Mouse (Mus musculus): ENCODE data around the gene Gm36864. TPM values are rescaled to one million over a fixed set of nuclear protein-coding genes. Genes with fewer than 3 reads are reported as not detected.

The Gm36864 gene
- polyA plus RNA-seq, 1 experiment from 2014 or later = not detected

DNA sequence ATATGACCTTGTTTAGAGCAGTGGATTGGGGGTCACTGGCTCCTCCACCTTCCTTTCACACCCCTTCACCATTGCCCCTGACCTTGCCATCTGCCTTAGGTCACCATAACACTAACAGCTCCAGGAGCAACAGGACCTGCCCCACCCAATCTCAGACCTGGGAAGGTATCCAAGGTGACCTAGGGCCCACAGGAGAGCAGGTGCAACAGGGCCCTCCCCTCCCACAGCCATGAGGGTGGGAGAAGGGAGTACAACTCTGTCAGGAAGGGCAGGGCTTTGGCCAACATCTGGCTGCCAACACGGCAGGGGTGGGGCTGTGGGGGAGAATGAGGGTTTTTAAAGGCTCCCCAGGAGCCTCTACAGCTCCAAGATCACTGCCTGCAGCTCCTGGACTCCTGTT, 10.9 kb upstream of the Gm36864 start, which contains the start of gene Klk1:
Klk1 (plus strand) TSS at position 285 of the 400 bp plus-strand sequence.
- H3K27me3 ChIP-seq (ENCODE audit: control insufficient read depth, insufficient read depth, low read depth, low read length) = no peaks in the 10 kb centered on the region
- ATAC-seq (ENCODE audit: low read depth) = no peak
- H3K4me3 ChIP-seq (ENCODE audit: low read length) = no peak within 1 kb of the TSS
- 29% methylated on average over 1 of the region's 1 CpGs for WGBS
- H3K4me1 ChIP-seq (replicated peaks; ENCODE audit: control insufficient read depth, insufficient read depth, low read length) = no peaks in the 10 kb centered on the region
- H3K9ac ChIP-seq (ENCODE audit: low read length) = no peak within 1 kb of the TSS
- H3K4me2 ChIP-seq (ENCODE audit: low read depth, low read length) = no peak within 1 kb of the TSS
- no peak within 1 kb of the TSS for H3K27ac ChIP-seq (ENCODE audit: low read length)
- H3K9me3 ChIP-seq (ENCODE audit: control insufficient read depth, low read length) = no peaks in the 10 kb centered on the region
- H3K36me3 ChIP-seq (ENCODE audit: control insufficient read depth, insufficient read depth, low read length) = no peaks in the 10 kb centered on the region

DNA sequence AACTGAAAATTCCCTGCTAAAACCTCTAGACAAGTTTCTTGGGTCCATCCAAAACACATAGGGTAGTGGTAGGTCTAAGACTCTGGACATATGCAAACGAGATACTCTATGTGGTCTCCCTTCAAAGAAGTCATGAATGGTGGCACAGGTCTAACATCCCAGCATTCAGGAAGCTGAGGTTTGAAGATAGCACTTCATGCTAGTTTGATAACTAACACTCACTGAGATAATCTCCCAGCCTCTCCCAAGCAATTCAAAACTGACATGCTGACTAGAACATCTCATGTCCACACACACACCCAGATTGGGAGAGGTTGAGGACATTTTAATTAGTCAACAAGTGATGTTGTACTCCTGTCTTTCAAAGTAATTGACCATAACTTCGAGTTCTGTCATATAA, 3.9 kb downstream of the Gm36864 start:
- Histone ChIP-seq H3K9ac (ENCODE audit: low read length) (no peak overlapping the region), H3K27ac (ENCODE audit: low read length) (no peak overlapping the region), H3K36me3 (ENCODE audit: control insufficient read depth, insufficient read depth, low read length) (no peaks in the 10 kb centered on the region), H3K4me3 (ENCODE audit: low read length) (no peak overlapping the region), H3K9me3 (ENCODE audit: control insufficient read depth, low read length) (no peaks in the 10 kb centered on the region), H3K27me3 (ENCODE audit: control insufficient read depth, insufficient read depth, low read depth, low read length) (no peaks in the 10 kb centered on the region), H3K4me2 (ENCODE audit: low read depth, low read length) (no peak overlapping the region), H3K4me1 (replicated peaks; ENCODE audit: control insufficient read depth, insufficient read depth, low read length) (no peaks in the 10 kb centered on the region)
- ATAC-seq (ENCODE audit: low read depth) = no peak
- WGBS = 32% methylated on average over 2 of the region's 2 CpGs

DNA sequence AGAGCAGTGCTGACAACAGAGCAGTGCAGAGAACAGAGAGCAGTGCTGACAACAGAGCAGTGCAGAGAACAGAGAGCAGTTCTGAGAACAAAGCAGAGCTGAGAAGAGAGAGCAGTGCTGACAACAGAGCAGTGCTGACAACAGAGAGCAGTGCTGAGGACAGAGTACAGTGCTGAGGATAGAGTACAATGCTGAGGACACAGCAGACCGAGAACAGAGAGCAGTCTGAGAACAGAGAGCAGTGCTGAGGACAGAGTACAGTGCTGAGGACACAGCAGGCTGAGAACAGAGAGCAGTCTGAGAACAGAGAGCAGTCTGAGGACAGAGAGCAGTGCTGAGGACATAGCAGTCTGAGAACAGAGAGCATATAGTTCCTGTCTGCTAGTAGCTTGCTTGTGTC, 4.7 kb downstream of the Gm36864 start:
- Histone ChIP-seq H3K9me3 (ENCODE audit: control insufficient read depth, low read length) (no peaks in the 10 kb centered on the region), H3K4me3 (ENCODE audit: low read length) (no peak overlapping the region), H3K36me3 (ENCODE audit: control insufficient read depth, insufficient read depth, low read length) (no peaks in the 10 kb centered on the region), H3K27ac (ENCODE audit: low read length) (no peak overlapping the region), H3K4me1 (replicated peaks; ENCODE audit: control insufficient read depth, insufficient read depth, low read length) (peaks cover 4% of the 10 kb centered on the region), H3K4me2 (ENCODE audit: low read depth, low read length) (no peak overlapping the region), H3K27me3 (ENCODE audit: control insufficient read depth, insufficient read depth, low read depth, low read length) (no peaks in the 10 kb centered on the region), H3K9ac (ENCODE audit: low read length) (no peak overlapping the region)
- ATAC-seq (ENCODE audit: low read depth) = no peak
- WGBS = 22% methylated on average over 1 of the region's 1 CpGs

DNA sequence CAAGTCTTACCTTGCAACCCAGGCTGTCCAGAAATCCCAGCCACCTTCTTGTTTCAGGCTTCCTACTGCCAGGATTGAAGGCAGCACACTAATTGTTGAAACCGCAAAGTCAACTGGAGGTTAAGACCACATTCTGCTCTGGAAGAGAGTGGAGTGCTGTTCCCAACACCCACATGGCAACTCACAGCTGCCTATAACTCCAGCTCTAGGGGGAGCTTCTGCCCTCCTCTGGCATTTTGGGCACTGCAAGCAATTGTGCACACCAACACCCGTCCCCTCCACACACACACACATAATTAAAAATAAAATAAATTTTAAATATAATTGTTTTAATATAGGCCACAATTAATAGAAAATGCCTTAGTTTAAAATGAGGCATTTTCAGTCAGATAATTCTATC, 5.2 kb downstream of the Gm36864 start:
- H3K4me3 ChIP-seq (ENCODE audit: low read length) = no peak overlapping the region
- H3K36me3 ChIP-seq (ENCODE audit: control insufficient read depth, insufficient read depth, low read length) = no peaks in the 10 kb centered on the region
- ATAC-seq (ENCODE audit: low read depth) = no peak
- H3K9ac ChIP-seq (ENCODE audit: low read length) = no peak overlapping the region
- WGBS = 49% methylated on average over 2 of the region's 2 CpGs
- no peak overlapping the region for H3K27ac ChIP-seq (ENCODE audit: low read length)
- no peaks in the 10 kb centered on the region for H3K27me3 ChIP-seq (ENCODE audit: control insufficient read depth, insufficient read depth, low read depth, low read length)
- no peaks in the 10 kb centered on the region for H3K9me3 ChIP-seq (ENCODE audit: control insufficient read depth, low read length)
- peaks cover 4% of the 10 kb centered on the region for H3K4me1 ChIP-seq (replicated peaks; ENCODE audit: control insufficient read depth, insufficient read depth, low read length)
- H3K4me2 ChIP-seq (ENCODE audit: low read depth, low read length) = no peak overlapping the region

DNA sequence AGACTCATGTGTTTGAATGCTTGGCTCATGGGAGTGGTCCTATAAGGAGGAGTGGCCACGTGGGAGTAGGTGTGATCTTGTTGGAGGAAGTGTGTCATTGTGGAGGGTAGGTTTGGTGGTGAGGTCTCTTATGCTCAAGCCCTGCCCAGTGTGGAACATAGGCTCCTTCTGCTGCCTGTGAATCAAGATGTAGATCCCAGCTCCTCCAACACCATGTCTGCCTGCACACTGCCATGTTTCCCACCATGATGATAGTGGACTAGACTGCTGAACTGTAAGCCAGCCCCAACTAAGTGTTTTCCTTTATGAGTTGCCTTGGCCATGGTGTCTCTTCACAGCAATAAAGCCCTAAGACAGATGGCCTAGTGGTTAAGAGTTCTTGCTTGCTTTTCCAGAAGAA, 8.1 kb downstream of the Gm36864 start:
- Histone ChIP-seq H3K9me3 (ENCODE audit: control insufficient read depth, low read length) (no peaks in the 10 kb centered on the region), H3K4me2 (ENCODE audit: low read depth, low read length) (no peak overlapping the region), H3K9ac (ENCODE audit: low read length) (no peak overlapping the region), H3K4me1 (replicated peaks; ENCODE audit: control insufficient read depth, insufficient read depth, low read length) (peaks cover 10% of the 10 kb centered on the region), H3K36me3 (ENCODE audit: control insufficient read depth, insufficient read depth, low read length) (peaks cover 4% of the 10 kb centered on the region), H3K27ac (ENCODE audit: low read length) (no peak overlapping the region), H3K4me3 (ENCODE audit: low read length) (no peak overlapping the region), H3K27me3 (ENCODE audit: control insufficient read depth, insufficient read depth, low read depth, low read length) (no peaks in the 10 kb centered on the region)
- ATAC-seq (ENCODE audit: low read depth) = no peak
- WGBS = 55% methylated on average over 1 of the region's 1 CpGs

DNA sequence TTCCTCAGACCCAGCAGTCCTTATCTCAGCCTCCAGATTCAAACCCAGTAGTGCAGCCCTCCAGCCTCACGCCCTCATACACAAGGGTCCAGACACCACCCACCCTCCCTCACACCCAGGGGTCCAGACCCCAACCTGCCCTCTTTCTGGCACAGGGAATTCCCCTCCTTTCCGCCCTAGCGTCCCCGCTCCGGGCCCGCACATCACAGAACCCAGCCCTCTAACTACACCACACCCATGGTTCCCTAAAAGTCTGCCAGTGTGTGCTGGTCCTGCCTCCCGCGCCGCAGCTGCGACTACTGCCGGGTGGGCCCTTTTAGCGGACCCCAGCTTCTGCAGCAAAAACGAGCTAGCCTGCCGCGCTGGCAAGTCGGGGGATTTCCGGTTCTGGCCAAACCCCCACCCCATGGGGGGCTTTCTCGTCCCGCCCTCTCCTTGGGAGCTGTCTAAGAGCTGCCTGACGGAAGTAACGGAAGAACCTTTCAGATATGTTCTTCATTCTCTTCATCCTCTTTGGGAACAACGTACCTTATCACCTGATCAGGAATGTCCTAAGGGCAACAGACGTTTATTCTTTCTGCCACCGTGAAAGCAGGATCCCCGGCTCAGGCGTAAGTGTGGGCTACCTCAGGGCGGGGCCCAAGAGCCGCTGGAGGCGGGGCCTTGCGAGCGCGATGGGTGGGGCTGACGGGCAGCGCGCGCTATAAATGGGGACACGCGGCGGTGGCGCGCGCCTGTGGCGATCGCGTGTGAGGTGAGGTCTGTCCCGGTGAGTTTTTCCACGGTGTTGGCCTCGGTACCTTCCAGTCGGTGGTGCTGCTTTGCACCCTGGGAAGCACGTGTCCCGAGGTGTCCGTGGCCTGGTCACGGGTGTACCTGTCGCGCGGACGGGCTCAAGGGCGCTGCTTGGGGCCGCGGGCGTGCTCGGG, 10.3 kb downstream of the Gm36864 start, which contains the start of the genes 1700028J19Rik and 2410002F23Rik:
1700028J19Rik (minus strand) TSS at position 641 of the 929 bp plus-strand sequence.
2410002F23Rik (plus strand) TSS at position 668 of the 929 bp plus-strand sequence.
- Histone ChIP-seq H3K27ac (ENCODE audit: low read length) (peak within 1 kb of the TSS; percentile 94), H3K9me3 (ENCODE audit: control insufficient read depth, low read length) (no peaks in the 10 kb centered on the region), H3K4me3 (ENCODE audit: low read length) (peak within 1 kb of the TSS; percentile 84), H3K4me1 (replicated peaks; ENCODE audit: control insufficient read depth, insufficient read depth, low read length) (peaks cover 10% of the 10 kb centered on the region), H3K36me3 (ENCODE audit: control insufficient read depth, insufficient read depth, low read length) (peaks cover 16% of the 10 kb centered on the region), H3K27me3 (ENCODE audit: control insufficient read depth, insufficient read depth, low read depth, low read length) (no peaks in the 10 kb centered on the region), H3K9ac (ENCODE audit: low read length) (peak within 1 kb of the TSS; percentile 95), H3K4me2 (ENCODE audit: low read depth, low read length) (peak within 1 kb of the TSS; percentile 54)
- ATAC-seq (ENCODE audit: low read depth) = peak; percentile 91
- WGBS = under 1% methylated on average over 62 of the region's 62 CpGs

DNA sequence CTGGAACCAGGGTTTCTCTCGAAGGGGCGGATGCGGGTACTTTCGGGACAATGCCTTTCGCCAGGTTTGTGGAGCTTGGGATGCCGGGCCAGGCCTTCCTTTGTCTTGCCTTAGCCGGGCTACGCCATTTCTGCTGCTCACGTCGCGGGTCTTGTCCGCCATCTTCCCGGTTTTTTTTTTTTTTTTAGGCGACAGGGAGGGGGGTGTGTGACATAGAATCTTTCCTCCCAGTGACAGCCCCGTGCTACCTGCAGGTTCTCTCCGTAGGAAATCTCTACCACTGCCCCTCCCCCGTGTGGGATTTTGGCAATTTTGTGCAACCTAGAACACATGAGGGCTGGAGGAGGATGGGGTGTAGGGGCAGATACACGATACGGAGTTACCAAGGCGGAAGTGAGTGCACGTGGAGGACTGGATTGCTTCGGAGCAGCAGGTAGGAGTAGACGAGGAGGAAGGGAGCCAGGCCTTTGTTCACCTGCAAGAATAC, 11.1 kb downstream of the Gm36864 start:
- peak; percentile 10; the same call in 1 of the 2 replicates for ATAC-seq (ENCODE audit: low read depth)
- WGBS = under 1% methylated on average over 23 of the region's 23 CpGs
- peak overlapping the region; percentile 95 for H3K9ac ChIP-seq (ENCODE audit: low read length)
- peak overlapping the region; percentile 84 for H3K4me3 ChIP-seq (ENCODE audit: low read length)
- H3K36me3 ChIP-seq (ENCODE audit: control insufficient read depth, insufficient read depth, low read length) = peaks cover 18% of the 10 kb centered on the region
- no peaks in the 10 kb centered on the region for H3K9me3 ChIP-seq (ENCODE audit: control insufficient read depth, low read length)
- no peaks in the 10 kb centered on the region for H3K27me3 ChIP-seq (ENCODE audit: control insufficient read depth, insufficient read depth, low read depth, low read length)
- peaks cover 10% of the 10 kb centered on the region for H3K4me1 ChIP-seq (replicated peaks; ENCODE audit: control insufficient read depth, insufficient read depth, low read length)
- peak overlapping the region; percentile 94 for H3K27ac ChIP-seq (ENCODE audit: low read length)
- peak overlapping the region; percentile 54 for H3K4me2 ChIP-seq (ENCODE audit: low read depth, low read length)

DNA sequence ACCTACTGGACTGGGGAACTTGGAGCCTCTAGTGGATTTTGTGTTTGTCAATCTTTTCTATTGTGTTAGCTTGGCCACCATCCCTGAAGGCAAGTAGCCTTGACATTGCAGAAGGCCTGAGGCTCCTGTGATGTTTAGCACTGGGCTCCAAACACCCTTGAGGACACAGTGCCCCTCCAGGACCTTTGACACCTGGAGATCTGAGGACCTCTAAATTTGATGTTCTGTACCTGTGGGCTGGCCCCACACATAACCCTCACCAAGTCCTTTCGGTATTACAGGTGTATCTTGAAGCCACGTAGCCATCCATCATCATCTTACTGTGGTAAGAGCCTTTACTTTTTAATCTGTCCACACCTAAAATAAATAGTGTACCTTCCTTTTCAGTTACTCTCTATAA, 12.0 kb downstream of the Gm36864 start:
- Histone ChIP-seq H3K36me3 (ENCODE audit: control insufficient read depth, insufficient read depth, low read length) (peaks cover 27% of the 10 kb centered on the region), H3K27me3 (ENCODE audit: control insufficient read depth, insufficient read depth, low read depth, low read length) (no peaks in the 10 kb centered on the region), H3K9me3 (ENCODE audit: control insufficient read depth, low read length) (no peaks in the 10 kb centered on the region), H3K9ac (ENCODE audit: low read length) (peak overlapping the region; percentile 95), H3K4me3 (ENCODE audit: low read length) (peak overlapping the region; percentile 84), H3K27ac (ENCODE audit: low read length) (no peak overlapping the region), H3K4me1 (replicated peaks; ENCODE audit: control insufficient read depth, insufficient read depth, low read length) (peaks cover 10% of the 10 kb centered on the region), H3K4me2 (ENCODE audit: low read depth, low read length) (peak overlapping the region; percentile 54)
- 89% methylated on average over 2 of the region's 2 CpGs for WGBS
- ATAC-seq (ENCODE audit: low read depth) = no peak

DNA sequence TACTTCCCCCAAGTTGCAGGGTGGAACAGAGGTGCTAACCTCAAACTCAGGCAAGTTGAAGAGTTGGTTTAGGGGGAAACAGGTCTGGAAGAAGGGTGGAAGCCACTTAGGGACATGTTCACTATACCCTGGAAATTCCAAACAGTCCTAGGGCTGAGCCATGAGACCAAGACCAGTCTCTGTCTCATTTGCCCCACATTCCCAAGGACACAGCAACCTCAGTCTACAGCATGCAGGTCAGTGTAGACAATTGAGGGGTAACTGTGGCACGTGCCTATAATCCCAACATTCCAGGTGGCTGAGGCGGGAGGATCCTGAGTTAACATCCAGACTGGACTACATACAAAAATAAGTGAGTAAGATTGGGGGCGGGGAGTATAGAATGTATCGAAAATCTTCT, 13.3 kb downstream of the Gm36864 start:
- peaks cover 28% of the 10 kb centered on the region for H3K36me3 ChIP-seq (ENCODE audit: control insufficient read depth, insufficient read depth, low read length)
- no peak overlapping the region for H3K4me2 ChIP-seq (ENCODE audit: low read depth, low read length)
- peaks cover 10% of the 10 kb centered on the region for H3K4me1 ChIP-seq (replicated peaks; ENCODE audit: control insufficient read depth, insufficient read depth, low read length)
- H3K9me3 ChIP-seq (ENCODE audit: control insufficient read depth, low read length) = no peaks in the 10 kb centered on the region
- no peak overlapping the region for H3K9ac ChIP-seq (ENCODE audit: low read length)
- no peaks in the 10 kb centered on the region for H3K27me3 ChIP-seq (ENCODE audit: control insufficient read depth, insufficient read depth, low read depth, low read length)
- WGBS = 89% methylated on average over 4 of the region's 4 CpGs
- no peak overlapping the region for H3K27ac ChIP-seq (ENCODE audit: low read length)
- H3K4me3 ChIP-seq (ENCODE audit: low read length) = no peak overlapping the region
- no peak for ATAC-seq (ENCODE audit: low read depth)

Data from lung, embryonic 16.5 days (tissue).